Mouse (Mus musculus) C2C12 (cell line): ENCODE data around the gene Dmrt3.

Experiments used
- CEBPB ChIP-seq: IDR thresholded peaks from one replicate; pipeline ENCODE4 v1.6.1; 2011; ENCODE audit warnings: low read depth, mild to moderate bottlenecking, control low read depth, moderate library complexity
- CTCF ChIP-seq: IDR thresholded peaks from one replicate; pipeline ENCODE4 v1.5.1; 2011; ENCODE audit not compliant: control insufficient read depth, insufficient read depth, insufficient read length
- FOSL1 ChIP-seq: IDR thresholded peaks from one replicate; pipeline ENCODE4 v1.8.0; 2011; ENCODE audit warnings: mild to moderate bottlenecking, low read length; ENCODE audit not compliant: poor library complexity, insufficient read depth, severe bottlenecking
- MAX ChIP-seq: IDR thresholded peaks from one replicate; pipeline ENCODE4 v1.6.1; 2011; ENCODE audit warnings: mild to moderate bottlenecking, control low read depth
- MYOD1 ChIP-seq: IDR thresholded peaks from one replicate; pipeline ENCODE4 v1.6.1; 2011; ENCODE audit warnings: low read depth; ENCODE audit not compliant: control insufficient read depth, insufficient read length
- MYOG ChIP-seq: IDR thresholded peaks from one replicate; pipeline ENCODE4 v1.6.1; 2011; ENCODE audit not compliant: control insufficient read depth, insufficient read length; ENCODE audit errors: extremely low read depth
- USF1 ChIP-seq: IDR thresholded peaks from one replicate; pipeline ENCODE4 v1.6.1; 2011; ENCODE audit warnings: low read depth, mild to moderate bottlenecking, control low read depth, moderate library complexity

- no peak for TF ChIP-seq CTCF
- TF ChIP-seq MAX, result no peak
- TF ChIP-seq CEBPB, result no peak
- no peak for TF ChIP-seq USF1
- TF ChIP-seq MYOD1, result no peak
- no peak for TF ChIP-seq MYOG
- TF ChIP-seq FOSL1, result no peak
These were observed 11.5 kb upstream of the Dmrt3 start for GRCm38 (mm10) chr19:25598626-25599025.
